Mouse (Mus musculus): ENCODE results near the gene Rassf1. TPM values are rescaled to one million over a fixed set of nuclear protein-coding genes. Genes with fewer than 3 reads are reported as not detected.
A peak's percentile ranks its signal among the peaks of the same experiment; 100 is the strongest.

Gene Rassf1
- total RNA-seq (2021) = 10 to 100 TPM; 16.1 to 16.3 TPM

DNA sequence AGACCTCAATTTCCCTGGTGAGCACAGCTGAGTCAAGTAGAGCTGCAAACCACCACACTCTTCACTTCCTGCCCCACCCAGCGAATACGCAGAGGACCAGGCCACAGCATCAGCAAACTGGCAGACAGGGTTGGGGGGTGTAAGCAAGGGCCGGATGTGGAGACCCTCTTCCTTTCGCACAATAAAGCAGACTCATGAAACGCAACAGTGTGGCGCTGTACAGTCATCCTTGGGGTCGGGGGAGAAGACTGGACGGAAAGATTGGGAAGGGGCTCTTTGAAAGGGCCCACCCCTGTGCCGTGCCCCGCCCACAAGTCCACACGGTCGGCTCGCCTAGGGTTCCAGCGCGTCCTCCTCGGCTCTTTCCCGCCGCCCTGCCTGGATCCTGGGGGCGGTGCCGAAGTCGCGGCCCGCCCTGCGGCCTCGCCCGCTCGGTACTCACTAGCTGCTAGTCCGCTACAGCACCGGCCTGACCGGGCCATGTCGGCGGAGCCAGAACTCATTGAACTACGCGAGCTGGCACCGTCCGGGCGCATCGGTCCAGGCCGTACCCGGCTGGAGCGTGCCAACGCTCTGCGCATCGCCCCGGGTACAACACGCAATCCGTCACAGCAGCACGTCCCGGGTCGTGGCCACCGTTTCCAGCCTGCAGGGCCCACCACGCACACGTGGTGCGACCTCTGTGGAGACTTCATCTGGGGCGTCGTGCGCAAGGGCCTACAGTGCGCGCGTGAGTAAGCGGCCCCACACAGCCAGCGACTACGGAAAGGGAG is at the start of gene Rassf1:
TSS of gene Rassf1 (plus strand) at position 439 of the 773 bp plus-strand sequence.
- DNase-seq (ENCODE audit: extremely low spot score in 1 of 2, low spot score in 1 of 2) = no peak

DNA sequence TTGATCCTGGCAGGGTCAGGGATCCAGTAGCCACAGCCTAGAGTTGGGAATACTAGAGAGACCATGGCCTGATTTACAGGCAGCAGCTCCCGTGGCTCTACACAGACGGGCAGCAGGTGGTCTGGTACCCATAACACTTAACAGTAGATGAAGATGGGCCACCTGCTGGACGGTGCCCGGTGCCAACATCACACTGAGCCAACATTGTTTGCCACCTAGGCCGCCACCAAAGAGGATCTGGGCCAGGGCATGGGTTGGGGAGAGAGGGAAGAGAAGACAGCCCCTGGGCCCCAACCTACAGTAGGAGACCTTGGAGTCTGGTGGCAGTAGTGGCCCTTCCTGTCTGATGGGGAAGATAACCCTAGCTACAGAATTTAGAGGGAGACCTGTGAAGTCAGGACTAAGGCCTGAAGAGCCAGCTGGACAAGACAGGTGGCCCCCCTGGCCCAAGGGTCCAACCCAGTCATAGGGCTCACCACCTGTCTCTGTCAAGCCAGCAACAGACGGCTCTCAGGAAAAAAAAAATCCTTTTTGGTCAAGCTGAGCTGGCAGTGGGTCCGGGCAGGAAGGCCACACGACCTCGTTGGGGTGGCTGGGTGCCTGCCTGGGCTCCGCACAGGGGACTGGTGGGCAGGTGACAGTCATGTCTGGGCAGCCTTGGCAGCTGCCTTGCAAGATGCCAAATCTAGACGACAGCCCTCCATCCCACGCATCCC is 49.1 kb upstream of the Rassf1 start:
- no peak for DNase-seq (ENCODE audit: extremely low spot score in 1 of 2, low spot score in 1 of 2)

- no peak for DNase-seq (ENCODE audit: extremely low spot score in 1 of 2, low spot score in 1 of 2)
These were observed 46.5 kb upstream of the Rassf1 start for GRCm38 (mm10) chr9:107504662-107505537.

GRCm38 (mm10) chr9:107508266-107508665 is 43.1 kb upstream of the Rassf1 start:
- DNase-seq (ENCODE audit: extremely low spot score in 1 of 2, low spot score in 1 of 2) = peak; percentile 45 to 46

DNA sequence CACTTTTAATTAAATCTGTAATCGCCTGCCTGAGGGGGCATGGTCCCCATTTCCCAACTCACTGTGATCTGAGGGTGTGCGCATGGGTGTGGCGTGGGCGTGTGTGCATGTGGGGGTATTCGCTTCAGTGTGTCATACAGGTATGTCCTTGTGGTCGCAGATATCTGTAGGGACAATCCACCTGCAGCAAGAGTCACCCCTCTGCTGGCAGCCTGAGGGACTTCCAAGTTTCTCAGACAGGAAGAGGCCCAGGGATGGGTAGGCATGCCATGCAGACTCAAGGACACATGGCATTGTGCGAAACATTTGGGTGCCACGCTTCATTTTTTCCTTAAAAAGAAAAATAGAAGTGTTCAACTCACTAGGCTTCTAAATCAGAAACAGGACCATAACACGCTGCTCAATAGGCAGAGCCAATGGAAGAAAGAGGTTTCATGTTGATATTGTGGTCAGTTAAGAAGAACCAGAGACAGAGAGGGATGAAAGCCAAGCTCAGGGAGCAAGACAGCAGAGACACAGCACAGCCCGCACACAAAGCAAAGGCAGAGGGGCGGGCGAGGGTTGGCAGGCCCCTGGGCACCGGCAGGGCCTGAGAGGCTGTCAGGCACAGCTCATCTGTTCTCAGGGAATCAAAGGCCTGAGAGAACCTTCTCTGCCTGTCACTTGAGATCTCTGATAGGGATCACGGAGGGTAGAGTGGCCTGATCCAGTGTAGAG is 40.8 kb upstream of the Rassf1 start:
- DNase-seq (ENCODE audit: extremely low spot score in 1 of 2, low spot score in 1 of 2) = no peak

GRCm38 (mm10) chr9:107511436-107511835 is 39.9 kb upstream of the Rassf1 start:
- no peak for DNase-seq (ENCODE audit: extremely low spot score in 1 of 2, low spot score in 1 of 2)

DNA sequence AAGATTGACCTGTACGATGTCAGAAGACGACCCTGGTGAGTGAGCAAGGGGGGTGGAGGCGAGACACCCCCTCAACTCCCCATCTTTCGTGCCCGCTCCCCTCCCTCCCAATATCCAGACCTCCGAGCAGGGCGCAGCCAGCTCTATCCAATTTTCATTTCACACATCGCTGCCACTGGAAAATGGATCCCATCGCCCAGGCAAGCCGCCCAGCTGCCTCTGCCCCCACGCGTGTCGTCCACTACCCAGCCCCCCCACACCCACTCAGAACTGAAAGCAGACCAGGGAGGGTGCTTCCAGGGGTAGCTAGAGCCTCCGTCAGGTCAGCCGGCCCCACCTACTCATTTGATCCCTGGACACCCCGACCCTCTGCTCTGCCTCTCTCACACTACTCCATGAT is 39.0 kb upstream of the Rassf1 start:
- no peak for DNase-seq (ENCODE audit: extremely low spot score in 1 of 2, low spot score in 1 of 2)

- peak; percentile 96 to 97 for DNase-seq (ENCODE audit: extremely low spot score in 1 of 2, low spot score in 1 of 2)
These were observed 36.9 kb upstream of the Rassf1 start for GRCm38 (mm10) chr9:107514303-107514955.

- DNase-seq (ENCODE audit: extremely low spot score in 1 of 2, low spot score in 1 of 2) = no peak
These were observed 31.0 kb upstream of the Rassf1 start for GRCm38 (mm10) chr9:107520331-107520730.

GRCm38 (mm10) chr9:107521190-107521589 is 30.2 kb upstream of the Rassf1 start:
- DNase-seq (ENCODE audit: extremely low spot score in 1 of 2, low spot score in 1 of 2) = no peak

GRCm38 (mm10) chr9:107521711-107522399 is 29.5 kb upstream of the Rassf1 start:
- DNase-seq (ENCODE audit: extremely low spot score in 1 of 2, low spot score in 1 of 2) = no peak

DNA sequence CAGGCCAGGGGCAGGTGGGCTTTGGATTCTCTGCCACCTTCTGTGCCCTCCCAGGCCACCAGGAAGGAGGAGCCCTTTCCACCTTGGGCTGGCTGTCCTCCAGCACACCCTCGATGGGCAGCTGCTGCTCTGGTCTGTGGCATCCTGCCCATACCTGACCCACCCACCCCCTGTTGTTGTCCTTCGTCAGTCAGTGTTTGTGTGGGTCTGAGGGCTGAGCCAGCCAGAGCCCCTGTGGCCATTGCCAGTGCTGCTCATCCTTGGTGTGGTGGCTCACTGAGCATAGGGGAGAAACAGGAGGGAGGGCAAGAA is 29.0 kb upstream of the Rassf1 start:
- DNase-seq (ENCODE audit: extremely low spot score in 1 of 2, low spot score in 1 of 2) = no peak

DNA sequence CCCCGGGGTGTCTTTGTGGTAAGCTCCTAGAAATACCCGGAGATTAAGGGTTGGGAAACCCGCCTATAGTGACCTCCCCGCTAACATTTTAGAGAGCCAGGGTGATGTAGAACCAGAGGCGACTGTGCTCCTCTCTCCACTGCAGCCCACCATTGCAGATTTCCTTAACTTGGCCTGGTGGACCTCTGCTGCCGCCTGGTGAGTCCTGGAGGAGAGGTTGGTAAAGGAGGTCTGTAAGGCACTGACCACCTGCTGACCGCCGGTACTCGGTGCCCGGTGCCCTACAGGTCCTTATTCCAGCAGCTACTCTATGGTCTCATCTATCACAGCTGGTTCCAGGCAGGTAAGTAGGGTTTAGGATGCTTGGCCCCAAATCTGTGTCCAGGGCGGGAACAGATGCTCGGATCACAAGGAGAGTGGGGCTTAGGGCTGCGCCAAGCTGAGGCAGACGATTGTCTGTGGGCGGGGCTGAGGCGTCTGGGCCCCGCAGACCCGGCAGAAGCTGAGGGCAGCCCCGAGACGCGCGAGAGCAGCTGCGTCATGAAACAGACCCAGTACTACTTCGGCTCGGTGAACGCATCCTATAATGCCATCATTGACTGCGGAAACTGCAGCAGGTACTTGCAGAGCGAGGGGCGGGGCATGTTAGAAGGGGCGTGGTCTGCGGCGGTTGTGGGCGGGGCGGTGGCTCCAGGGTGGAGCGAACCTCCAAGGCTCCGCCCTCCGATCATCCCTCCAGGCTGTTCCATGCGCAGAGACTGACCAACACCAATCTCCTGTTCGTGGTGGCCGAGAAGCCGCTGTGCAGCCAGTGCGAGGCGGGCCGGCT is 24.9 kb upstream of the Rassf1 start:
- peak; percentile 58 to 59 for DNase-seq (ENCODE audit: extremely low spot score in 1 of 2, low spot score in 1 of 2)

DNA sequence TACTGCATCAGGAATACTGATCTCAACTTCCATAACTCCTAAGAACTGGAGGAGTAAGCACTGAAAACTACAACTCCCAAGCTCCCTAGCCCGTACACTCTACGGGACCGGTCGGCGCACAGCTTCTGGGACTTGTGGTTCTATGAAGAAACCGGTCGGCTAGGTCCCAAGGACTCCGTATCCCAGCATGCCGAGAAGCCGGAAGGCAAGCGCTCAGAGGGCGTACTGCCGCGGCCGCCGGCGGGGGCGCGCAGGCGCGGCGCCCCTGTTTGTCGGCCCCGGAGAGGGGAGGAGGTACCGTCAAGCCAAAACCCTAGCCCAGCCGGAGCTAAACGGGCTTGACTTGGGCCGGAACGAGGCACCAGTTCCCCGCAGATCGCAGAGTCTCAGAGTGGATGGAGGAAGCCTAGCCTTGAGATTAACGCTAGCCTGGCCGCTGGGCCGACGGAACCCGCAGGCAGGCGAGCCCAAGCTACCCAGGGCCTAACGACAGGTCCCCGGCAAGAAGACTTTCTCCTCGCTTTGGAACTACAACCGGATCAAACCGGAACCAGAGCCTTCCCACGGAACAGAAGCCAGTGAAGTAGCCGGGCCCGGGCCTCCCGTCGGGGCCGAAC is 17.5 kb upstream of the Rassf1 start, which contains the start of gene Tmem115:
TSS of gene Tmem115 (plus strand) at position 155 of the 617 bp plus-strand sequence.
- DNase-seq (ENCODE audit: extremely low spot score in 1 of 2, low spot score in 1 of 2) = peak; percentile 72 to 86

GRCm38 (mm10) chr9:107534408-107535202 is 16.8 kb upstream of the Rassf1 start:
- no peak for DNase-seq (ENCODE audit: extremely low spot score in 1 of 2, low spot score in 1 of 2)

GRCm38 (mm10) chr9:107538231-107538630 is 13.1 kb upstream of the Rassf1 start:
- DNase-seq (ENCODE audit: extremely low spot score in 1 of 2, low spot score in 1 of 2) = no peak

DNA sequence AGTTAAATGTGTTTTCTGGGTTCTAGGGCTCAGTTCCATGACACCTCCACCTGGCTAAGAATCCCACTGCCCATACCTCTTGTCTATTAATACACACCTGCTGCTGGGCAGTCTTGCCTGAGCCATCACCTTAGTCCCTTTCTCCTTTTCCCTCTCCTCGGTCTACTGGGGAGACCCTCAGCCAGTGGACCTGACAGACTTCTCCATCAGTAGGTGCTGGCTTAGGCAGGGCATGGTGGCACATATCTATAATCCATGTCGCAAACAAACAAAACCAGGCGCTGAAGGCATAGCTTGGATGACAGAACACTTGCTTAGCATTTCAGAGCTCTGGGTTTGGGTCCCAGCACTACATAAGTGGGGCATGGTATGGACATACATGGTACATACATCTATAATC is 12.6 kb upstream of the Rassf1 start:
- DNase-seq (ENCODE audit: extremely low spot score in 1 of 2, low spot score in 1 of 2) = no peak
